Mouse (Mus musculus): ENCODE data around the gene Thy1. TPM values are rescaled to one million over a fixed set of nuclear protein-coding genes. Genes with fewer than 3 reads are reported as not detected.
A peak's percentile ranks its signal among the peaks of the same experiment; 100 is the strongest.

The Thy1 gene
- polyA plus RNA-seq, 1 experiment from 2014 or later, result 7.2 TPM

- Histone ChIP-seq H3K4me1 (replicated peaks) (peaks cover 18% of the 10 kb centered on the region), H3K4me3 (no peak overlapping the region), H3K27me3 (peaks cover 27% of the 10 kb centered on the region), H3K4me2 (no peak overlapping the region), H3K36me3 (no peaks in the 10 kb centered on the region), H3K27ac (replicated peaks) (no peak overlapping the region), H3K9me3 (no peaks in the 10 kb centered on the region), H3K9ac (no peak overlapping the region)
- ATAC-seq (ENCODE audit: low FRiP score, low read depth), result no peak
- 67% methylated on average over 7 of the region's 7 CpGs for WGBS
Observed at GRCm38 (mm10) chr9:44041511-44042395, 1.4 kb upstream of the Thy1 start.

GRCm38 (mm10) chr9:44042396-44042680, 846 bp upstream of the Thy1 start:
- H3K9ac ChIP-seq, result no peak overlapping the region
- WGBS, result 94% methylated on average over 1 of the region's 1 CpGs
- H3K9me3 ChIP-seq, result no peaks in the 10 kb centered on the region
- H3K27me3 ChIP-seq, result peaks cover 27% of the 10 kb centered on the region
- H3K4me2 ChIP-seq, result no peak overlapping the region
- ATAC-seq (ENCODE audit: low FRiP score, low read depth), result no peak
- H3K36me3 ChIP-seq, result no peaks in the 10 kb centered on the region
- no peak overlapping the region for H3K4me3 ChIP-seq
- H3K27ac ChIP-seq (replicated peaks), result no peak overlapping the region
- peaks cover 18% of the 10 kb centered on the region for H3K4me1 ChIP-seq (replicated peaks)

- H3K4me2 ChIP-seq, result peak overlapping the region; percentile 84
- peak overlapping the region; percentile 44 for H3K9ac ChIP-seq
- peak overlapping the region; percentile 48 for H3K4me3 ChIP-seq
- 3% methylated on average over 23 of the region's 23 CpGs for WGBS
- H3K27me3 ChIP-seq, result peaks cover 27% of the 10 kb centered on the region
- H3K4me1 ChIP-seq (replicated peaks), result peaks cover 18% of the 10 kb centered on the region
- H3K36me3 ChIP-seq, result no peaks in the 10 kb centered on the region
- no peak for ATAC-seq (ENCODE audit: low FRiP score, low read depth)
- no peak overlapping the region for H3K27ac ChIP-seq (replicated peaks)
- no peaks in the 10 kb centered on the region for H3K9me3 ChIP-seq
Observed at GRCm38 (mm10) chr9:44043708-44044425, 683 bp downstream of the Thy1 start.

- Histone ChIP-seq H3K27ac (replicated peaks) (no peak overlapping the region), H3K9me3 (no peaks in the 10 kb centered on the region), H3K9ac (no peak overlapping the region), H3K27me3 (peaks cover 27% of the 10 kb centered on the region), H3K4me1 (replicated peaks) (peaks cover 18% of the 10 kb centered on the region), H3K4me2 (peak overlapping the region; percentile 84), H3K36me3 (no peaks in the 10 kb centered on the region), H3K4me3 (peak overlapping the region; percentile 48)
- 41% methylated on average over 14 of the region's 14 CpGs for WGBS
- no peak for ATAC-seq (ENCODE audit: low FRiP score, low read depth)
Observed at GRCm38 (mm10) chr9:44044426-44045157, 1.4 kb downstream of the Thy1 start.

- Histone ChIP-seq H3K9me3 (no peaks in the 10 kb centered on the region), H3K4me2 (0 out of 2 replicates have a peak overlapping the region, but pooled peaks have one; percentile 84), H3K27ac (replicated peaks) (no peak overlapping the region), H3K4me3 (no peak overlapping the region), H3K27me3 (peaks cover 27% of the 10 kb centered on the region), H3K36me3 (no peaks in the 10 kb centered on the region), H3K4me1 (replicated peaks) (peaks cover 18% of the 10 kb centered on the region), H3K9ac (no peak overlapping the region)
- WGBS, result 65% methylated on average over 3 of the region's 3 CpGs
- ATAC-seq (ENCODE audit: low FRiP score, low read depth), result no peak
Observed at GRCm38 (mm10) chr9:44045158-44045883, 2.1 kb downstream of the Thy1 start.

GRCm38 (mm10) chr9:44045884-44046272, 2.7 kb downstream of the Thy1 start:
- H3K9ac ChIP-seq, result no peak overlapping the region
- no peak overlapping the region for H3K4me2 ChIP-seq
- H3K27ac ChIP-seq (replicated peaks), result no peak overlapping the region
- no peak overlapping the region for H3K4me3 ChIP-seq
- 87% methylated on average over 5 of the region's 5 CpGs for WGBS
- H3K36me3 ChIP-seq, result no peaks in the 10 kb centered on the region
- no peaks in the 10 kb centered on the region for H3K9me3 ChIP-seq
- H3K4me1 ChIP-seq (replicated peaks), result peaks cover 18% of the 10 kb centered on the region
- H3K27me3 ChIP-seq, result peaks cover 27% of the 10 kb centered on the region
- no peak for ATAC-seq (ENCODE audit: low FRiP score, low read depth)

- H3K9ac ChIP-seq, result no peak overlapping the region
- no peak overlapping the region for H3K4me3 ChIP-seq
- 87% methylated on average over 12 of the region's 12 CpGs for WGBS
- H3K27ac ChIP-seq (replicated peaks), result no peak overlapping the region
- ATAC-seq (ENCODE audit: low FRiP score, low read depth), result no peak
- peaks cover 27% of the 10 kb centered on the region for H3K27me3 ChIP-seq
- no peaks in the 10 kb centered on the region for H3K36me3 ChIP-seq
- no peaks in the 10 kb centered on the region for H3K9me3 ChIP-seq
- peaks cover 18% of the 10 kb centered on the region for H3K4me1 ChIP-seq (replicated peaks)
- H3K4me2 ChIP-seq, result no peak overlapping the region
Observed at GRCm38 (mm10) chr9:44046426-44046825, 3.2 kb downstream of the Thy1 start.

GRCm38 (mm10) chr9:44047071-44047470, 3.9 kb downstream of the Thy1 start:
- H3K9ac ChIP-seq, result no peak overlapping the region
- WGBS, result 70% methylated on average over 6 of the region's 6 CpGs

GRCm38 (mm10) chr9:44047571-44048490, 4.6 kb downstream of the Thy1 start:
- WGBS, result 77% methylated on average over 14 of the region's 14 CpGs
- Histone ChIP-seq H3K9ac (no peak overlapping the region), H3K4me1 (replicated peaks) (peaks cover 16% of the 10 kb centered on the region), H3K27ac (replicated peaks) (no peak overlapping the region), H3K4me2 (no peak overlapping the region), H3K4me3 (no peak overlapping the region), H3K9me3 (no peaks in the 10 kb centered on the region), H3K27me3 (peaks cover 24% of the 10 kb centered on the region), H3K36me3 (no peaks in the 10 kb centered on the region)
- no peak for ATAC-seq (ENCODE audit: low FRiP score, low read depth)

More at GRCm38 (mm10) chr9:44047071-44047470, 3.9 kb downstream of the Thy1 start:
- no peak for ATAC-seq (ENCODE audit: low FRiP score, low read depth)
- Histone ChIP-seq H3K27ac (replicated peaks) (no peak overlapping the region), H3K9me3 (no peaks in the 10 kb centered on the region), H3K36me3 (no peaks in the 10 kb centered on the region), H3K4me3 (no peak overlapping the region), H3K27me3 (peaks cover 27% of the 10 kb centered on the region), H3K4me2 (no peak overlapping the region), H3K4me1 (replicated peaks) (peaks cover 18% of the 10 kb centered on the region)

GRCm38 (mm10) chr9:44048541-44049380, 5.6 kb downstream of the Thy1 start:
- H3K4me2 ChIP-seq, result no peak overlapping the region
- no peaks in the 10 kb centered on the region for H3K36me3 ChIP-seq
- peaks cover 6% of the 10 kb centered on the region for H3K4me1 ChIP-seq (replicated peaks)
- no peak overlapping the region for H3K27ac ChIP-seq (replicated peaks)
- H3K27me3 ChIP-seq, result peaks cover 20% of the 10 kb centered on the region
- no peaks in the 10 kb centered on the region for H3K9me3 ChIP-seq
- no peak for ATAC-seq (ENCODE audit: low FRiP score, low read depth)
- H3K9ac ChIP-seq, result no peak overlapping the region
- no peak overlapping the region for H3K4me3 ChIP-seq
- WGBS, result 81% methylated on average over 15 of the region's 15 CpGs

All from hindbrain, embryonic 15.5 days (tissue).